Mouse (Mus musculus) embryonic facial prominence, embryonic 10.5 days (tissue): ENCODE measurements at regions not wholly inside any gene's neighbourhood (a gene's known extent, or its start where the extent isn't known, plus 50 kb on each side); places are given as distances from the start of the nearest gene placed in this dataset.

Source experiments
- DNase-seq: peaks from one replicate; pipeline ENCODE4 v3.0.0-alpha.2; 2017; ENCODE audit warnings: low spot score
- H3K27ac ChIP-seq: fragments of 300-500 bp; sonication (generic); replicated peaks from 2 replicates; pipeline ENCODE4 v1.5.1; 2016; ENCODE audit warnings: mild to moderate bottlenecking
- H3K27me3 ChIP-seq: fragments of 300-500 bp; sonication (generic); replicated peaks from 2 replicates; pipeline ENCODE4 v1.6.1; 2016; ENCODE audit warnings: low read depth, mild to moderate bottlenecking; ENCODE audit not compliant: poor library complexity, severe bottlenecking
- H3K36me3 ChIP-seq: fragments of 300-500 bp; sonication (generic); replicated peaks from 2 replicates; pipeline ENCODE4 v1.6.1; 2016; ENCODE audit warnings: mild to moderate bottlenecking, moderate library complexity
- H3K4me1 ChIP-seq: fragments of 300-500 bp; sonication (generic); 2 replicates; pipeline ENCODE4 v1.6.1; 2016
- H3K4me3 ChIP-seq: fragments of 300-500 bp; sonication (generic); 2 replicates; pipeline ENCODE4 v1.5.1; 2016; ENCODE audit warnings: mild to moderate bottlenecking, moderate library complexity
- H3K9me3 ChIP-seq: fragments of 300-500 bp; sonication (generic); 2 replicates; pipeline ENCODE4 v1.6.1; 2016; ENCODE audit warnings: mild to moderate bottlenecking
- WGBS: fragments of 180-500 bp; shearing (Covaris S2); methylation state at CpG from one replicate; pipeline ENCODE4 v1.1.7; 2016; 5-methylcytosine and 5-hydroxymethylcytosine counted together

DNA sequence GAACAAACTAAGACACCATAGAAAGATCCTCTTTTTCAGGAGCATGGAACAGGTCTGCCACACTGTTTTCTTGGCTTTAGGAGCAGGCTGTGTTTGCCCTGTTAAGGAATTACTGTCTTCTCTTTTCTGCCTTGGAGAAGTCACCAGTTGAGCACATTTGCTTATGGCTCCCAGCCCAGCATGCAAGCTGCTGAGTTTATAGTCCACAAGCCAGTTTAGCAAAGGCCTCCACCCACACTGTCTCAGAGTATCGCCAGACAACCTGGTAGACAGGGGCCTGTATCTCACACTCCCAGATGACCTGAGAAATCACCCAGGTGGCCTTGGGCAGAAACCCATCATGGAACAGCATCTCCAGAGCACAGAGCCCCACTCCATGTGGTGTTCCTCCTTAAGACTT is 322.1 kb downstream of the Prdm2 start:
- WGBS, result 92% methylated on average over 1 of the region's 1 CpGs
- no peak for DNase-seq
- Histone ChIP-seq H3K4me3 (no peak overlapping the region), H3K27me3 (0 out of 2 replicates have a peak, but pooled peaks cover 3% of the 10 kb centered on the region), H3K27ac (no peak overlapping the region), H3K36me3 (no peaks in the 10 kb centered on the region), H3K4me1 (no peaks in the 10 kb centered on the region), H3K9me3 (peaks cover 6% of the 10 kb centered on the region; the same call in 1 of the 2 replicates)

DNA sequence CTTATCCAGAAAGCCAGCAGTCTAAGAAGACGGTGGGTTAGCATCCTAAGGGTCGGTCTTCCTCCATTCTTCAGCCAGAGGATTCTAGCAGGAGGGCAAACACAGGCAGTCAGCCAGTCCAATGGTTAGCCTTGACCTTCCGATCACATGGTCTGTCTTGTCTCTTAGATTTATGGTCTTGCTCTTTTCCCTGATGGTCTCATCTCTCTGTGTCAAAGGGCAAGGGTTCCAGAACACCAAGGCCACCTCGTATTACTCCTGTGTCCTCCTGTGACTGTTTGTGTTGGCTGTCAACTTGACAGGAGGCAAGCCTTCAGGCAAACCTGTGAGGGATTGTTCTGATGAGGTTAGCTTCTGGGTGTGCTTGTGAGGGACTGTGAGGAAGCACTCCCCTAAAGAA is 323.9 kb downstream of the Prdm2 start:
- Histone ChIP-seq H3K4me1 (no peaks in the 10 kb centered on the region), H3K4me3 (no peak overlapping the region), H3K27me3 (0 out of 2 replicates have a peak, but pooled peaks cover 3% of the 10 kb centered on the region), H3K27ac (no peak overlapping the region), H3K9me3 (peaks cover 6% of the 10 kb centered on the region; the same call in 1 of the 2 replicates), H3K36me3 (no peaks in the 10 kb centered on the region)
- DNase-seq, result no peak
- 78% methylated on average over 4 of the region's 4 CpGs for WGBS

DNA sequence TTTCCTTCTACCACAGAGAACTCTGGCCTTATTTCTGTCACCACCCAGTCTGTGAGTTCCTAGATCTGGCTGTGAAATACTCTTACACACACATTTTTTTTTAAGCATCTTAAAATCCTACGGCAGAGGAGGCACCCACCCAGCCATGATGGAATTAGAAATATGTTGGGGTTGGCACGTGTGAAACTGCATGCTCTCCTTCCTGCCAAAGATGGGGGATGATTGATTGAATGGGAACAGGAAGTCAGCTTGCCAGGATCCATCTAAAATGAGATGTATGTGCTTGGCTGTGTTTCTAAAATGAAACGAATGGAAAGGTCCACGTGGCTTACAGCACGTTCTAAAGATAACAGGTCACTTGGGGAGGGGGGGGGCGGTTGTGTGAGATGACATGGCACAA is 324.9 kb downstream of the Prdm2 start:
- Histone ChIP-seq H3K27me3 (0 out of 2 replicates have a peak, but pooled peaks cover 3% of the 10 kb centered on the region), H3K9me3 (peaks cover 6% of the 10 kb centered on the region; the same call in 1 of the 2 replicates), H3K27ac (no peak overlapping the region), H3K36me3 (no peaks in the 10 kb centered on the region), H3K4me3 (no peak overlapping the region), H3K4me1 (no peaks in the 10 kb centered on the region)
- no peak for DNase-seq
- 76% methylated on average over 6 of the region's 6 CpGs for WGBS

DNA sequence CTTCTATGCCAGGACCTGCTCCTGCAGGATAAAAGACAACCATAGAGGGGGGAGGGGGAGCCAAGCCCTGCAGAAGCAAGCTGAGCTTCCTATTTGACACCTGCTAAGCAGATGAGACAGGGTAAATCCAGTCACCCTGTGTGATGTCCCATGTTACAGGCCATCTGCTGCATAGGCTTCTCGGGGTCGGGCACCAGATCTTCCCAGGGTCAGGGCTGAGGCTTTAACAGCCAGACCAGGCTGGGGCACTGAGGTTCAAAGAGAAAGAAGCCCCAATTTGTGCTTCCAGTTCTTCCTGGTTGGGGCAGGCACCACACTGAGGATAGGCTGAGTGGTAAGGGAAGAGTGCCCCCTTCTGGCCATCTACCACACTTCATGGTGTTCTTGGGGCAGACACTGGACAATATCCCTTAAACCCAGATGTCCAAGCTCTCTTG is 332.5 kb downstream of the Prdm2 start:
- no peaks in the 10 kb centered on the region for H3K9me3 ChIP-seq
- H3K27me3 ChIP-seq, result 0 out of 2 replicates have a peak, but pooled peaks cover 4% of the 10 kb centered on the region
- no peak overlapping the region for H3K4me3 ChIP-seq
- H3K27ac ChIP-seq, result peak overlapping the region; percentile 40; the same call in 1 of the 2 replicates
- H3K36me3 ChIP-seq, result no peaks in the 10 kb centered on the region
- DNase-seq, result peak; percentile 84
- H3K4me1 ChIP-seq, result peaks cover 9% of the 10 kb centered on the region
- WGBS, result 10% methylated on average over 2 of the region's 2 CpGs

DNA sequence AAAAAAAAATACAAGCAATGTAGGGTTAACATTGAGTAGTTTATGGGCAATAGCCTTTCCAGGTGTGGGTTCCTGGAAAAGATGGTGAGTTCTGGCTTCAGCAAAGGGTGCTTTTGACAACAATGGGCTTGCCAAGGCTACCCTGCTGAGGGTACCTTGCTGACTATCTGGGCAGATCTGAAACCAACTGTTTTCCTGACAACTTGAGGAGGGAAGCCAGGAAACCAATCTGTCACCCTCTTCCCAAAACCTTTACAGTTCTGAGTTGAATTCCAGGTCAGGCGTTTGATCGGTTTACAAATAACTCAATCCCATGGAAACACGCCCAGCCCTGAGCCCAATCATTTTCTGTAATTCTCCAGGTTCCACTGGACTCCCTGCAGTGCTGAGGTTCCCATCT is 336.6 kb downstream of the Prdm2 start:
- Histone ChIP-seq H3K4me3 (no peak overlapping the region), H3K36me3 (no peaks in the 10 kb centered on the region), H3K9me3 (no peaks in the 10 kb centered on the region), H3K27ac (no peak overlapping the region), H3K27me3 (0 out of 2 replicates have a peak, but pooled peaks cover 4% of the 10 kb centered on the region), H3K4me1 (peaks cover 9% of the 10 kb centered on the region)
- 89% methylated on average over 3 of the region's 3 CpGs for WGBS
- no peak for DNase-seq

DNA sequence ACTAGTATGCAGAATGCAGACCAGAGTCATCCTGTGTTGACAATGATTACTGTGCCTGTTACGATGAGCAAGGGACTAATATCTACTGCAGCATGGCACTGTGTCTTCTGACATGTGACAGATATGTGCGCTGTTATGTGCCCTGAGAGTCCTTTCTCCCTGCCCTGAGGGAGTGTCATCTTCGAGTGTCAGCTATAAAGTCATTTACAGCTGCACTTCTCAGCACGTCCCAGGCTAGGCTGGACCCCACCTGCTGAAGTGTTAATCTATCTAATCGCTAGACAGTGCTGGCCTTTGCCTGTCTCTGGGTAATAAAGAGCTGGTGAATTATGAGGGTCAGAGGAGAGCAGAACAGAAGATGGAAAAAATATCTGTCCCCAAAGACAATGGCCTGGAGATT is 337.7 kb downstream of the Prdm2 start:
- Histone ChIP-seq H3K4me3 (no peak overlapping the region), H3K9me3 (no peaks in the 10 kb centered on the region), H3K27ac (no peak overlapping the region), H3K27me3 (0 out of 2 replicates have a peak, but pooled peaks cover 4% of the 10 kb centered on the region), H3K36me3 (no peaks in the 10 kb centered on the region), H3K4me1 (peaks cover 4% of the 10 kb centered on the region)
- no peak for DNase-seq
- 82% methylated on average over 5 of the region's 5 CpGs for WGBS

DNA sequence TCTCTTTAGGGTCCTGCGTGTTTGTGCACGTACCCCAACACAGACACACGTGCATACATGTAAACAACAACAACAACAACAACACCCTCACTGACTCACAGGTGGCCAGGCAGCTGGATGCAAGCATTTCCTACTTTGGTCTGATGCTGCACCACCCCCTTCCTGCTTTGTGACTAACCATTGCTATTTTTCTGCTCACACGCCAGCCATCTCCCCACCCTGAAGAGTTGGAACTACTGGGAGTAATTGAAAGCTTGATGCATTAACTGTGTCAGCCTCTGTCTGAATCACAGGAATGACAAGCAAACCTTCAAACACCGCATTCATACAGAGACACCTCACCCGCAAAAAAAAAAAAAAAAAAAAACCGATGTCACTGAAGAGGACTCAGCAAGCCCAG is 346.5 kb downstream of the Prdm2 start:
- DNase-seq, result no peak
- H3K36me3 ChIP-seq, result no peaks in the 10 kb centered on the region
- H3K4me3 ChIP-seq, result no peak overlapping the region
- no peak overlapping the region for H3K27ac ChIP-seq
- 86% methylated on average over 7 of the region's 7 CpGs for WGBS
- H3K4me1 ChIP-seq, result no peaks in the 10 kb centered on the region
- no peaks in the 10 kb centered on the region for H3K9me3 ChIP-seq
- H3K27me3 ChIP-seq, result no peaks in the 10 kb centered on the region

DNA sequence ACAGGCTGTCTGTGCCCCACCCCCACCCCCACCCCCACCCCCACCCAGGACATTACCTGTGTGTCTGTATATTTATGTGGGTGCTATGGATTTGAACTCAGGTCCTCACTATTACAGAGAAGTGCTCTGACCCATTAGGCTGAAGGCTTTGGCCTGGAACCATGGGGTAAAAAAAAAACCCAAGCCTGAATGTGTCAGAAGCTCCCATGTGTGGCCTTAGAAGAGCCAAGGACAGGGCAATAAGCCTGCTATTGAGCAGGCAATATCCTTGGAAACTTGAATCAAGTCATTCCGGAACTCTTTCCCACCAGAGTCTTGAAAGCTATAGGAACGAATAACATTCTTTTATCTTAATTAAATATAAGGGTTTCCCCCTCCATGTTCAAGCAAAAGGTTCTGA is 347.2 kb downstream of the Prdm2 start:
- H3K36me3 ChIP-seq, result no peaks in the 10 kb centered on the region
- no peak overlapping the region for H3K27ac ChIP-seq
- 92% methylated on average over 2 of the region's 2 CpGs for WGBS
- no peak for DNase-seq
- no peaks in the 10 kb centered on the region for H3K9me3 ChIP-seq
- no peaks in the 10 kb centered on the region for H3K4me1 ChIP-seq
- H3K27me3 ChIP-seq, result no peaks in the 10 kb centered on the region
- H3K4me3 ChIP-seq, result no peak overlapping the region

DNA sequence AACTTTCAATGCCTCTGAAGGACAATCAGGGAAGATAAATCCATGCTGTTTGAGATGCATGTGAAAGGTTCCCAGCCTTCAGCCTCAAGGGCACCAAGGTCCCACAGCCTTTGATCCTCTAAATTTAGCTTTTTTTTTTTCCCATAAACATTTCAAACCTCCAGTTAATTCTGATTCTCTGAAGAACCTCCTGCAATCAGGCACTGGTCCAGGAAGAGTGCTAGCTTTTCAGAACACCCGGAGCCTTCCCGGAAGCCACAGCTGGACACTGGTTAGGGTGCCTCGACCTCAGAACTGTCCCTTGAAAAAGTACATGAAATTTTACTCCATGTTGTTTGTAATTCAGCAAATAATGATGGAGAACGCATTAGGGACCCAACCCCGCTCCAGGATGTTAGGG is 348.9 kb downstream of the Prdm2 start:
- 86% methylated on average over 5 of the region's 5 CpGs for WGBS
- H3K36me3 ChIP-seq, result no peaks in the 10 kb centered on the region
- no peaks in the 10 kb centered on the region for H3K4me1 ChIP-seq
- no peaks in the 10 kb centered on the region for H3K9me3 ChIP-seq
- H3K4me3 ChIP-seq, result no peak overlapping the region
- DNase-seq, result no peak
- no peak overlapping the region for H3K27ac ChIP-seq
- H3K27me3 ChIP-seq, result no peaks in the 10 kb centered on the region

DNA sequence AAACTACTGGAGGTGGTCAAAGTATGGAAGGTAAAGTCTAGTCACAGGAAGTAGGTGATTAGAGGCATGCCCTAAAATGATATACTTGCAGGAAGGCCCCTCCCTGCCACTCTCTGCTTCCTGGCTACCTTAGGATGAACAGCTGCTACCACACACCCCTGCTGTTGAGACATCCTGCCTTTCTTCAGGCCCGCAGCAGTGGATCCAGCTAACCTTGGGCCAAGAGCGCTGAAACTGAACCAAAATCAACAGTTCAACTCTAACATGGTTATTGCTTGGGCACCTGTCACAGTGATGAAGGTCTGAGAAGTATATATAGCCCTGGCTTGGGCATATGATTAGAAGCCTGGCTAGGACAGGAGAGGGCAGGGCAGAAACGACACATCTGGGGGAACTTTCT is 352.4 kb downstream of the Prdm2 start:
- no peak for DNase-seq
- no peak overlapping the region for H3K4me3 ChIP-seq

DNA sequence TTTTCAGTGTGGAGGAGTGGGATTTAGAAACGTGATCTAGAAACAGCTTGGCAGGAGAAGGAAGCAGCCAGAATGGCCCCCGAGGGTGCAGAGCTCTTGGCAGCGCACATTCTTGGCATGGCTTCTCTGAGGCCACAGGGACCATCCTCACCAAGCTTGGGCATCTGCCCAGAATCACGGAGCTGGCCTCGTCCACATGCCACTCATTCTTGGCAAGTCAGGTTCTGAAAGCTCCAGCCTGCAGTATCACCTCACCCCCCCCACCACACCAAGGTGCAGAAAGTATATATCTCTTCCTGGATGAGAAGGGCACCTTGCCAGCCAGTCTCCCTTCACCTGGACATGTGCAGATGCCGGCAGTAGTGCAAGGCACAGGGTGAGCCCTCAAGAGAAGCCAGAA is 356.2 kb downstream of the Prdm2 start:
- Histone ChIP-seq H3K27ac (no peak overlapping the region), H3K4me3 (no peak overlapping the region), H3K4me1 (no peaks in the 10 kb centered on the region), H3K27me3 (no peaks in the 10 kb centered on the region), H3K9me3 (no peaks in the 10 kb centered on the region), H3K36me3 (no peaks in the 10 kb centered on the region)
- WGBS, result 71% methylated on average over 6 of the region's 6 CpGs
- no peak for DNase-seq

More for the DNA sequence above, 352.4 kb downstream of the Prdm2 start:
- Histone ChIP-seq H3K27me3 (no peaks in the 10 kb centered on the region), H3K4me1 (no peaks in the 10 kb centered on the region), H3K36me3 (no peaks in the 10 kb centered on the region), H3K9me3 (no peaks in the 10 kb centered on the region), H3K27ac (no peak overlapping the region)
- 90% methylated on average over 3 of the region's 3 CpGs for whole genome bisulfite sequencing

DNA sequence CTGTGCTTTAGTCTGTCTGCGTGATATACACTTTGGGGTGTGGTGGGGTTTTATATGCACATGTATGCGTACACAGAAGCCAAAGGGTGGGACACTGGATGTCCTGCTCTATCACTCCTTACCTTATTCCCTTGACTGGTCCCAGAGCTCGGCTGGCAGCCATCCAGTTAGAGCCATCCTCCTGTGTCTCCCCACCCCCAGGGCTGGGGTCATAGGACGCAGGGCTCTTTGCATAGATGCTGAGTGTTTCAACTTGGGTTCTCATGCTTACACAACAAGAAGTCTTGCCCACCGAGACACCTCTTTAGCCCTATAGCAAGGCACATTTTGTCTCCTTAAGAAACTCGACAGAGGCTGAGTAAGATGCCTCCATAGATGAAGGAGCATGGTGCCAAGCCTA is 357.2 kb downstream of the Prdm2 start:
- H3K36me3 ChIP-seq, result no peaks in the 10 kb centered on the region
- no peak overlapping the region for H3K4me3 ChIP-seq
- H3K27ac ChIP-seq, result no peak overlapping the region
- DNase-seq, result no peak
- 87% methylated on average over 6 of the region's 6 CpGs for WGBS
- H3K9me3 ChIP-seq, result no peaks in the 10 kb centered on the region
- H3K4me1 ChIP-seq, result no peaks in the 10 kb centered on the region
- no peaks in the 10 kb centered on the region for H3K27me3 ChIP-seq

DNA sequence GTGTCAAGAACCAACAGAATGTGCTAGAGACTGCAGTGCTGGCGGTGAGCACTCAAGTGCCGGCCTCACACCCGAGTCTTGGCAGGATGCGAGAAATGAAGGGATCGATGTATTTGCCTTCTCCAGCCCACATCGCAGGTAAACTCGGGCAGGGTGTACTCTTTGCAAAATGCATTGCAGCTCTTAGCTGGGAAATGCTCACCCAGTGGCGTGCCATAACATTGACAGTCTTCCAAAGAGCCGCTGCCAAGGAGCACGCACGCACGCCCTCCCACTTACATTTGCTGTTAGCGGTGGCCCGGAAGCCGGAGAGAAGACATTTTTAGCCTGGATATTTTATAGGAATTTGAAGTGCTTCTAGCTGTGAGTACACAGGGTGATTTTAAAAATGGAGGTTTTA is 358.9 kb downstream of the Prdm2 start:
- no peak overlapping the region for H3K27ac ChIP-seq
- H3K4me3 ChIP-seq, result no peak overlapping the region
- no peaks in the 10 kb centered on the region for H3K4me1 ChIP-seq
- no peaks in the 10 kb centered on the region for H3K36me3 ChIP-seq
- no peaks in the 10 kb centered on the region for H3K9me3 ChIP-seq
- H3K27me3 ChIP-seq, result no peaks in the 10 kb centered on the region
- no peak for DNase-seq
- 93% methylated on average over 15 of the region's 15 CpGs for WGBS
